ENCODE assay signal across 14 mouse cellular contexts in genomic region chr1:180922273-180923048, GRCm38 (mm10). TPM values are rescaled to one million over a fixed set of nuclear protein-coding genes. Genes with fewer than 3 reads are reported as not detected.
DNase-seq lines count a peak whose midpoint lies in the region; ATAC-seq and TF ChIP-seq lines count a peak whose summit lies in the region.
"Had no signal": no experiment of that assay in that cellular context is flagged by ENCODE, and none has a peak within 500 bp of the region (broad histone marks: within the 10 kb centered on the region; RNA-seq: fewer than 3 reads in every experiment).

No protein-coding gene starts in this region.

- in situ Hi-C loops in CH12.LX (cut with MboI; ENCODE audit: low pct_ligation_motif_present, low pct_unique_long_range_greater_than_20kb, low sequenced_read_pairs), result loop anchor here (5.0 kb wide), 1 partner anchor 50 kb away; no protein-coding TSS in a partner anchor

- no peaks in the 10 kb centered on the region for H3K36me3 ChIP-seq in CH12.LX (replicated peaks in 1 of 2; ENCODE audit: control insufficient read depth in 1 of 2, insufficient read depth in 1 of 2, low read length in 1 of 2)
- no peaks in the 10 kb centered on the region for H3K36me3 ChIP-seq in midbrain, embryonic 10.5 days
- H3K36me3 ChIP-seq in stomach, postnatal 0 days (ENCODE audit: control insufficient read depth, insufficient read depth, low read length), result no peaks in the 10 kb centered on the region
- H3K36me3 ChIP-seq: heart, embryonic 13.5 days; midbrain, embryonic 12.5 days had no signal

- H3K27me3 ChIP-seq in CH12.LX (replicated peaks), result no peaks in the 10 kb centered on the region
- H3K27me3 ChIP-seq in midbrain, embryonic 10.5 days (ENCODE audit: low read depth, poor library complexity, severe bottlenecking), result no peaks in the 10 kb centered on the region
- no peaks in the 10 kb centered on the region for H3K27me3 ChIP-seq in stomach, postnatal 0 days (ENCODE audit: control insufficient read depth, insufficient read depth, low read length)
- H3K27me3 ChIP-seq: heart, embryonic 13.5 days; midbrain, embryonic 12.5 days had no signal

- dilution Hi-C loops in CH12.LX (cut with MboI; ENCODE audit: extremely low pct_ligation_motif_present, extremely low pct_unique_long_range_greater_than_20kb, low sequenced_read_pairs), result no loop called here

- H3K4me3 ChIP-seq in CH12.LX (replicated peaks in 1 of 3; ENCODE audit: low read depth in 2 of 3, low read length in 2 of 3, poor library complexity in 1 of 3), result peak overlapping the region in 1 of 3 experiments; percentile 21
- no peak overlapping the region for H3K4me3 ChIP-seq in midbrain, embryonic 10.5 days
- H3K4me3 ChIP-seq in stomach, postnatal 0 days (ENCODE audit: low read depth, low read length), result no peak overlapping the region
- H3K4me3 ChIP-seq: heart, embryonic 13.5 days; midbrain, embryonic 12.5 days had no signal

- TF ChIP-seq RAD21 in CH12.LX (IDR thresholded peaks at IDR 0.05; ENCODE audit: low read depth, low read length), result no peak; the same call in 1 of the 2 replicates

- no peaks in the 10 kb centered on the region for H3K79me2 ChIP-seq in CH12.LX (replicated peaks; ENCODE audit: control insufficient read depth, extremely low read depth, insufficient read depth, poor library complexity, severe bottlenecking)

- H3K27ac ChIP-seq in CH12.LX (ENCODE audit: insufficient read depth, low read depth), result peak overlapping the region; percentile 15; the same call in 1 of the 2 replicates
- H3K27ac ChIP-seq in midbrain, embryonic 10.5 days (replicated peaks), result no peak overlapping the region
- H3K27ac ChIP-seq in stomach, postnatal 0 days (replicated peaks), result no peak overlapping the region
- H3K27ac ChIP-seq: heart, embryonic 13.5 days; hindbrain, postnatal 0 days; midbrain, embryonic 12.5 days had no signal

- peak overlapping the region; percentile 18; the same call in 1 of the 2 replicates for H3K4me2 ChIP-seq in CH12.LX (ENCODE audit: insufficient read depth, low read depth, poor library complexity, severe bottlenecking)
- H3K4me2 ChIP-seq in stomach, postnatal 0 days (replicated peaks; ENCODE audit: low read depth), result no peak overlapping the region
- H3K4me2 ChIP-seq: heart, embryonic 13.5 days; midbrain, embryonic 12.5 days had no signal

- peak; percentile 36; the same call in 1 of the 2 replicates for TF ChIP-seq POLR2A in CH12.LX (IDR thresholded peaks at IDR 0.05; ENCODE audit: low read depth, low read length)

- peaks cover 26 to 54% of the 10 kb centered on the region in 2 experiments for H3K4me1 ChIP-seq in CH12.LX (ENCODE audit: control insufficient read depth in 1 of 2, insufficient read depth in 2 of 2)
- H3K4me1 ChIP-seq in midbrain, embryonic 10.5 days, result peaks cover 7% of the 10 kb centered on the region; the same call in 1 of the 2 replicates
- H3K4me1 ChIP-seq in stomach, postnatal 0 days (replicated peaks; ENCODE audit: control insufficient read depth, insufficient read depth), result no peaks in the 10 kb centered on the region

- peak; percentile 88 for TF ChIP-seq EP300 in CH12.LX (IDR thresholded peaks at IDR 0.05; ENCODE audit: low read length)
- no peak for TF ChIP-seq EP300 in stomach, postnatal 0 days (optimal IDR thresholded peaks at IDR 0.05)

- no peak for TF ChIP-seq CTCF in CH12.LX (conservative IDR thresholded peaks at IDR 0.05 in 1 of 2, IDR thresholded peaks at IDR 0.05 in 1 of 2; ENCODE audit: low read depth in 2 of 2, low read length in 2 of 2)
- no peak for TF ChIP-seq CTCF in stomach, postnatal 0 days (IDR thresholded peaks at IDR 0.05; ENCODE audit: low read depth)

- peak; percentile 96 for ATAC-seq in granulocyte monocyte progenitor cell, adult 5-6 weeks (replicated peaks; ENCODE audit: poor library complexity, severe bottlenecking)
- ATAC-seq in stomach, postnatal 0 days (ENCODE audit: low FRiP score, low TSS enrichment), result no peak
- ATAC-seq: hindbrain, postnatal 0 days had no signal

- DNase-seq in B cell, adult 2 months, result peak; percentile 76 to 80
- DNase-seq in CH12.LX (ENCODE audit: extremely low read depth), result peak; percentile 91
- DNase-seq in spleen, adult 12 weeks (ENCODE audit: low spot score), result peak; percentile 51
- DNase-seq in midbrain, embryonic 10.5 days (ENCODE audit: low spot score), result no peak
- no peak for DNase-seq in stomach, postnatal 0 days (ENCODE audit: low spot score)
- DNase-seq in testis, postnatal 10 days (ENCODE audit: low spot score), result no peak
- DNase-seq: cerebellum, postnatal 25 days; kidney, postnatal 25 days; lung, adult 18-20 months had no signal

- whole genome bisulfite sequencing in midbrain, embryonic 10.5 days, result 82% methylated on average over 6 of the region's 6 CpGs
- 68% methylated on average over 6 of the region's 6 CpGs for WGBS in stomach, postnatal 0 days

- H3K9me3 ChIP-seq in CH12.LX (replicated peaks; ENCODE audit: low read length), result no peaks in the 10 kb centered on the region
- no peaks in the 10 kb centered on the region for H3K9me3 ChIP-seq in midbrain, embryonic 10.5 days (replicated peaks)
- no peaks in the 10 kb centered on the region for H3K9me3 ChIP-seq in stomach, postnatal 0 days (ENCODE audit: control insufficient read depth, low read length)
- H3K9me3 ChIP-seq: heart, embryonic 13.5 days; midbrain, embryonic 12.5 days had no signal

- H3K9ac ChIP-seq in CH12.LX (ENCODE audit: insufficient read depth, low read depth), result peak overlapping the region; percentile 43
- no peak overlapping the region for H3K9ac ChIP-seq in stomach, postnatal 0 days (ENCODE audit: low read length)
- H3K9ac ChIP-seq: heart, embryonic 13.5 days; midbrain, embryonic 12.5 days had no signal

TF ChIP-seq in CH12.LX, 34 proteins besides CTCF, POLR2A, EP300 and RAD21 (continues in another document):
- TF ChIP-seq NELFE (IDR thresholded peaks at IDR 0.05; ENCODE audit: low read depth, low read length) (no peak), ZC3H11A (IDR thresholded peaks at IDR 0.05; ENCODE audit: low read depth, low read length) (no peak), UBTF (IDR thresholded peaks at IDR 0.05; ENCODE audit: low read depth, low read length) (peak; percentile 71; the same call in 1 of the 2 replicates), ZMIZ1 (IDR thresholded peaks at IDR 0.05; ENCODE audit: low read depth, low read length) (no peak), HCFC1 (IDR thresholded peaks at IDR 0.05; ENCODE audit: low read depth, low read length) (no peak; the same call in 1 of the 2 replicates), PAX5 (IDR thresholded peaks at IDR 0.05; ENCODE audit: low read length) (no peak), USF2 (conservative IDR thresholded peaks at IDR 0.05; ENCODE audit: low read depth, low read length) (no peak), TBP (conservative IDR thresholded peaks at IDR 0.05; ENCODE audit: low read depth, low read length) (peak; percentile 47; the same call in 1 of the 2 replicates), GABPA (IDR thresholded peaks at IDR 0.05; ENCODE audit: insufficient replicate concordance, low read depth, low read length) (no peak), ZKSCAN1 (IDR thresholded peaks at IDR 0.05; ENCODE audit: borderline replicate concordance, low read depth, low read length) (no peak), RCOR1 (conservative IDR thresholded peaks at IDR 0.05; ENCODE audit: low read depth, low read length) (no peak), CHD2 (IDR thresholded peaks at IDR 0.05; ENCODE audit: low read length) (no peak), JUN (IDR thresholded peaks at IDR 0.05; ENCODE audit: insufficient read depth, low read depth, low read length) (peak; percentile 49; the same call in 1 of the 2 replicates), ETS1 (conservative IDR thresholded peaks at IDR 0.05; ENCODE audit: low read depth, low read length) (peak; percentile 84), BHLHE40 (IDR thresholded peaks at IDR 0.05; ENCODE audit: low read depth, low read length) (peak; percentile 56; the same call in 1 of the 2 replicates)

RNA-seq across cellular contexts. Expression of gene Lefty1, which starts 12.4 kb away (rescaled TPM):
- 0.17 TPM in 1 of 2 replicates, not detected in the other for total RNA-seq in CH12.LX (2012; rRNA removed)
- total RNA-seq in CH12.LX (2014; rRNA removed), result 0.14 TPM in 1 of 2 replicates, not detected in the other
- 0.15 TPM in 1 of 2 replicates, not detected in the other for polyA plus RNA-seq in CH12.LX (2012; ENCODE audit: insufficient read length, low read depth)
- 1.5 TPM in 1 of 2 replicates, not detected in the other for total RNA-seq in granulocyte monocyte progenitor cell, adult 5-6 weeks (2014; fragmentation: Nextera tagmentation)
- total RNA-seq in granulocyte monocyte progenitor cell, adult 5-6 weeks (2017), result 0.47 TPM in 1 of 2 replicates, not detected in the other
- polyA plus RNA-seq in midbrain, embryonic 10.5 days (2016; fragmentation: Nextera tagmentation; extraction: Ambion mirVana), result 0.60 and 0.67 TPM in 2 replicates
- polyA plus RNA-seq in stomach, postnatal 0 days (2015; fragmentation: Nextera tagmentation; extraction: Ambion mirVana), result 6.1 TPM in 2 replicates
- total RNA-seq: hindbrain, postnatal 0 days had no signal
- polyA plus RNA-seq: neural tube, embryonic 14.5 days had no signal

RNA-seq across cellular contexts. Expression of gene Pycr2, which starts 18.4 kb away (rescaled TPM):
- total RNA-seq in CH12.LX (2012; rRNA removed), result 131 and 158 TPM in 2 replicates
- total RNA-seq in CH12.LX (2014; rRNA removed), result 119 and 133 TPM in 2 replicates
- 73.0 and 82.3 TPM in 2 replicates for polyA plus RNA-seq in CH12.LX (2012; ENCODE audit: insufficient read length, low read depth)
- 48.7 and 53.2 TPM in 2 replicates for total RNA-seq in granulocyte monocyte progenitor cell, adult 5-6 weeks (2014; fragmentation: Nextera tagmentation)
- total RNA-seq in granulocyte monocyte progenitor cell, adult 5-6 weeks (2017), result 27.8 and 28.4 TPM in 2 replicates
- 134 and 144 TPM in 2 replicates for polyA plus RNA-seq in midbrain, embryonic 10.5 days (2016; fragmentation: Nextera tagmentation; extraction: Ambion mirVana)
- polyA plus RNA-seq in stomach, postnatal 0 days (2015; fragmentation: Nextera tagmentation; extraction: Ambion mirVana), result 62.6 and 63.7 TPM in 2 replicates

RNA-seq across cellular contexts. Expression of gene Tmem63a, which starts 19.7 kb away (rescaled TPM):
- total RNA-seq in CH12.LX (2012; rRNA removed), result 2.2 and 2.6 TPM in 2 replicates
- total RNA-seq in CH12.LX (2014; rRNA removed), result 0.89 and 1.1 TPM in 2 replicates
- polyA plus RNA-seq in CH12.LX (2012; ENCODE audit: insufficient read length, low read depth), result 3.0 TPM in 2 replicates
- total RNA-seq in granulocyte monocyte progenitor cell, adult 5-6 weeks (2014; fragmentation: Nextera tagmentation), result 29.5 and 36.9 TPM in 2 replicates
- 14.8 and 16.1 TPM in 2 replicates for total RNA-seq in granulocyte monocyte progenitor cell, adult 5-6 weeks (2017)
- 2.2 and 3.6 TPM in 2 replicates for polyA plus RNA-seq in midbrain, embryonic 10.5 days (2016; fragmentation: Nextera tagmentation; extraction: Ambion mirVana)
- 35.2 and 36.7 TPM in 2 replicates for polyA plus RNA-seq in stomach, postnatal 0 days (2015; fragmentation: Nextera tagmentation; extraction: Ambion mirVana)

RNA-seq across cellular contexts. Expression of gene Lefty2, which starts 29.6 kb away (rescaled TPM):
- total RNA-seq in CH12.LX (2012; rRNA removed) (not detected in 2 replicates), CH12.LX (2014; rRNA removed) (not detected in 2 replicates)
- polyA plus RNA-seq in CH12.LX (2012; ENCODE audit: insufficient read length, low read depth), result not detected in 2 replicates
- not detected in 2 replicates for total RNA-seq in granulocyte monocyte progenitor cell, adult 5-6 weeks (2014; fragmentation: Nextera tagmentation)
- not detected in 2 replicates for total RNA-seq in granulocyte monocyte progenitor cell, adult 5-6 weeks (2017)
- not detected in 2 replicates for polyA plus RNA-seq in midbrain, embryonic 10.5 days (2016; fragmentation: Nextera tagmentation; extraction: Ambion mirVana)
- polyA plus RNA-seq in stomach, postnatal 0 days (2015; fragmentation: Nextera tagmentation; extraction: Ambion mirVana), result 0.13 and 0.15 TPM in 2 replicates
- polyA plus RNA-seq: midbrain, embryonic 12.5 days had no signal

Comparison
In these comparisons a context has a peak if more than half of its experiments do, and no peak if none do; other contexts are left out.
1. DNase-seq: peak in B cell, adult 2 months (2 of 2), CH12.LX (single experiment) and spleen, adult 12 weeks (single experiment); none in midbrain, embryonic 10.5 days (single experiment), stomach, postnatal 0 days (single experiment) and testis, postnatal 10 days (single experiment).